Mouse (Mus musculus) heart, embryonic 11.5 days (tissue): ENCODE results near the gene Adprh. TPM values are rescaled to one million over a fixed set of nuclear protein-coding genes. Genes with fewer than 3 reads are reported as not detected.
A peak's percentile ranks its signal among the peaks of the same experiment; 100 is the strongest.

Experiments used
- ATAC-seq: fragments of 200-750 bp; cut with Nextera tagmentation; replicated peaks from 2 replicates; pipeline ENCODE4 v1.8.0; 2017; ENCODE audit warnings: moderate library complexity; ENCODE audit not compliant: insufficient number of reproducible peaks, low FRiP score, low TSS enrichment
- H3K27ac ChIP-seq: fragments of 300-500 bp; sonication (generic); 2 replicates; pipeline ENCODE4 v1.5.1; 2014; ENCODE audit warnings: mild to moderate bottlenecking, low read depth, low read length
- H3K27me3 ChIP-seq: fragments of 300-500 bp; sonication (generic); 2 replicates; pipeline ENCODE4 v1.6.1; 2014; ENCODE audit warnings: mild to moderate bottlenecking, low read length, mixed read lengths; ENCODE audit not compliant: control insufficient read depth, insufficient read depth
- H3K36me3 ChIP-seq: fragments of 300-500 bp; sonication (generic); 2 replicates; pipeline ENCODE4 v1.6.1; 2014; ENCODE audit warnings: mild to moderate bottlenecking, low read length, moderate library complexity, mixed read lengths; ENCODE audit not compliant: control insufficient read depth, insufficient read depth
- H3K4me1 ChIP-seq: fragments of 300-500 bp; sonication (generic); 2 replicates; pipeline ENCODE4 v1.6.1; 2014; ENCODE audit warnings: low read length; ENCODE audit not compliant: control insufficient read depth, insufficient read depth
- H3K4me2 ChIP-seq: fragments of 300-500 bp; sonication (generic); 2 replicates; pipeline ENCODE4 v1.6.1; 2014; ENCODE audit warnings: mild to moderate bottlenecking, moderate library complexity
- H3K4me3 ChIP-seq: fragments of 300-500 bp; sonication (generic); 2 replicates; pipeline ENCODE4 v1.5.1; 2014; ENCODE audit warnings: low read depth, low read length
- H3K9ac ChIP-seq: fragments of 300-500 bp; sonication (generic); 2 replicates; pipeline ENCODE4 v1.6.1; 2014; ENCODE audit warnings: mild to moderate bottlenecking, low read depth, low read length, moderate library complexity
- H3K9me3 ChIP-seq: fragments of 300-500 bp; sonication (generic); replicated peaks from 2 replicates; pipeline ENCODE4 v1.6.1; 2016; ENCODE audit warnings: low read length; ENCODE audit not compliant: control insufficient read depth
- WGBS: fragments of 180-500 bp; shearing (Covaris S2); extraction: QIAGEN DNeasy Blood & Tissue Kit; methylation state at CpG from one replicate; pipeline ENCODE4 v1.1.7; 2014; ENCODE audit not compliant: insufficient replicate concordance; 5-methylcytosine and 5-hydroxymethylcytosine counted together
- polyA plus RNA-seq: library from polyadenylated mRNA; unstranded; fragments of >200 nt; fragmentation: Nextera tagmentation; extraction: Ambion mirVana; gene quantifications from 2 replicates; pipeline ENCODE4 v1.2.1, GENCODE M21; 2014

Adprh gene
- polyA plus RNA-seq, 1 experiment from 2014 or later: 101 TPM

- 77% methylated on average over 7 of the region's 7 CpGs for WGBS
Measured at GRCm38 (mm10) chr16:38414953-38415352, 37.5 kb downstream of the Adprh start.

GRCm38 (mm10) chr16:38408416-38408815, 44.1 kb downstream of the Adprh start:
- H3K4me2 ChIP-seq: no peak overlapping the region
- no peaks in the 10 kb centered on the region for H3K9me3 ChIP-seq
- no peaks in the 10 kb centered on the region for H3K36me3 ChIP-seq
- WGBS: 95% methylated on average over 8 of the region's 8 CpGs
- no peak overlapping the region for H3K27ac ChIP-seq
- H3K4me1 ChIP-seq: peaks cover 7% of the 10 kb centered on the region; the same call in 1 of the 2 replicates
- H3K9ac ChIP-seq: no peak overlapping the region
- no peak for ATAC-seq
- H3K27me3 ChIP-seq: no peaks in the 10 kb centered on the region
- H3K4me3 ChIP-seq: no peak overlapping the region

More at GRCm38 (mm10) chr16:38414953-38415352, 37.5 kb downstream of the Adprh start:
- no peaks in the 10 kb centered on the region for H3K36me3 ChIP-seq
- H3K9me3 ChIP-seq: no peaks in the 10 kb centered on the region
- no peak overlapping the region for H3K9ac ChIP-seq
- H3K4me2 ChIP-seq: no peak overlapping the region
- H3K4me3 ChIP-seq: no peak overlapping the region
- no peak overlapping the region for H3K27ac ChIP-seq
- ATAC-seq: no peak
- no peaks in the 10 kb centered on the region for H3K4me1 ChIP-seq
- H3K27me3 ChIP-seq: no peaks in the 10 kb centered on the region

GRCm38 (mm10) chr16:38407584-38407983, 44.9 kb downstream of the Adprh start:
- 32% methylated on average over 5 of the region's 5 CpGs for WGBS
- no peak for ATAC-seq

GRCm38 (mm10) chr16:38406708-38407107, 45.8 kb downstream of the Adprh start:
- 72% methylated on average over 6 of the region's 6 CpGs for WGBS
- ATAC-seq: no peak; the same call in 1 of the 2 replicates
- Histone ChIP-seq H3K4me1 (peaks cover 7% of the 10 kb centered on the region; the same call in 1 of the 2 replicates), H3K4me3 (no peak overlapping the region), H3K4me2 (no peak overlapping the region; the same call in 1 of the 2 replicates), H3K9ac (no peak overlapping the region), H3K9me3 (no peaks in the 10 kb centered on the region), H3K27me3 (no peaks in the 10 kb centered on the region), H3K36me3 (no peaks in the 10 kb centered on the region), H3K27ac (no peak overlapping the region)

More at GRCm38 (mm10) chr16:38407584-38407983, 44.9 kb downstream of the Adprh start:
- H3K9me3 ChIP-seq: no peaks in the 10 kb centered on the region
- H3K9ac ChIP-seq: no peak overlapping the region
- H3K36me3 ChIP-seq: no peaks in the 10 kb centered on the region
- H3K4me3 ChIP-seq: no peak overlapping the region
- H3K4me1 ChIP-seq: peaks cover 7% of the 10 kb centered on the region; the same call in 1 of the 2 replicates
- H3K4me2 ChIP-seq: no peak overlapping the region
- H3K27ac ChIP-seq: no peak overlapping the region
- H3K27me3 ChIP-seq: no peaks in the 10 kb centered on the region

- H3K4me3 ChIP-seq: no peak overlapping the region
- no peak overlapping the region for H3K9ac ChIP-seq
- 46% methylated on average over 5 of the region's 5 CpGs for WGBS
Measured at GRCm38 (mm10) chr16:38406293-38406692, 46.2 kb downstream of the Adprh start.

GRCm38 (mm10) chr16:38403639-38404038, 48.9 kb downstream of the Adprh start:
- Histone ChIP-seq H3K27ac (no peak overlapping the region), H3K4me2 (no peak overlapping the region), H3K9ac (no peak overlapping the region), H3K27me3 (no peaks in the 10 kb centered on the region), H3K36me3 (no peaks in the 10 kb centered on the region), H3K4me3 (no peak overlapping the region), H3K4me1 (peaks cover 16% of the 10 kb centered on the region), H3K9me3 (no peaks in the 10 kb centered on the region)
- WGBS: 75% methylated on average over 7 of the region's 7 CpGs
- ATAC-seq: no peak

More at GRCm38 (mm10) chr16:38406293-38406692, 46.2 kb downstream of the Adprh start:
- no peaks in the 10 kb centered on the region for H3K27me3 ChIP-seq
- peaks cover 7% of the 10 kb centered on the region; the same call in 1 of the 2 replicates for H3K4me1 ChIP-seq
- no peaks in the 10 kb centered on the region for H3K9me3 ChIP-seq
- H3K4me2 ChIP-seq: peak overlapping the region; percentile 16; the same call in 1 of the 2 replicates
- no peaks in the 10 kb centered on the region for H3K36me3 ChIP-seq
- no peak overlapping the region for H3K27ac ChIP-seq
- no peak for ATAC-seq

GRCm38 (mm10) chr16:38401468-38401867, 51.0 kb downstream of the Adprh start:
- no peak overlapping the region for H3K27ac ChIP-seq
- no peak overlapping the region for H3K4me3 ChIP-seq
- ATAC-seq: no peak
- H3K9me3 ChIP-seq: no peaks in the 10 kb centered on the region
- 66% methylated on average over 6 of the region's 6 CpGs for WGBS
- H3K9ac ChIP-seq: no peak overlapping the region
- H3K4me2 ChIP-seq: no peak overlapping the region
- H3K27me3 ChIP-seq: no peaks in the 10 kb centered on the region
- no peaks in the 10 kb centered on the region for H3K36me3 ChIP-seq
- peaks cover 12% of the 10 kb centered on the region for H3K4me1 ChIP-seq

GRCm38 (mm10) chr16:38400311-38400960, 52.1 kb downstream of the Adprh start:
- peak overlapping the region; percentile 61 for H3K4me2 ChIP-seq
- no peaks in the 10 kb centered on the region for H3K36me3 ChIP-seq
- peaks cover 14% of the 10 kb centered on the region for H3K4me1 ChIP-seq
- 70% methylated on average over 9 of the region's 9 CpGs for WGBS
- peak overlapping the region; percentile 5 for H3K4me3 ChIP-seq
- H3K9ac ChIP-seq: peak overlapping the region; percentile 25
- H3K9me3 ChIP-seq: no peaks in the 10 kb centered on the region
- no peaks in the 10 kb centered on the region for H3K27me3 ChIP-seq
- ATAC-seq: peak; percentile 39
- no peak overlapping the region for H3K27ac ChIP-seq
